Mouse (Mus musculus) heart, embryonic 16.5 days (tissue): ENCODE measurements around the gene Rcbtb1. TPM values are rescaled to one million over a fixed set of nuclear protein-coding genes. Genes with fewer than 3 reads are reported as not detected.
"Not testable (repeated sequence)": the region's sequence is repeated elsewhere in the genome, so short reads cannot be mapped to it uniquely, and the experiment has no call there.

Source experiments
- ATAC-seq: fragments of 200-750 bp; cut with Nextera tagmentation; replicated peaks from 2 replicates; pipeline ENCODE4 v1.8.0; 2017; ENCODE audit warnings: moderate number of reproducible peaks; ENCODE audit not compliant: insufficient read depth, low FRiP score; ENCODE audit errors: extremely low read depth
- H3K27ac ChIP-seq: fragments of 300-500 bp; sonication (generic); 2 replicates; pipeline ENCODE4 v1.5.1; 2014; ENCODE audit warnings: mild to moderate bottlenecking, low read length, control low read depth, moderate library complexity
- H3K27me3 ChIP-seq: fragments of 300-500 bp; sonication (generic); 2 replicates; pipeline ENCODE4 v1.6.1; 2014; ENCODE audit warnings: low read length, mixed read lengths; ENCODE audit not compliant: control insufficient read depth, insufficient read depth
- H3K36me3 ChIP-seq: fragments of 300-500 bp; sonication (generic); 2 replicates; pipeline ENCODE4 v1.6.1; 2014; ENCODE audit not compliant: control insufficient read depth, insufficient read depth
- H3K4me1 ChIP-seq: fragments of 300-500 bp; sonication (generic); 2 replicates; pipeline ENCODE4 v1.6.1; 2014; ENCODE audit warnings: low read length, mixed read lengths; ENCODE audit not compliant: control insufficient read depth, insufficient read depth
- H3K4me2 ChIP-seq: fragments of 300-500 bp; sonication (generic); 2 replicates; pipeline ENCODE4 v1.6.1; 2014; ENCODE audit warnings: low read depth, mild to moderate bottlenecking, control low read depth, low read length
- H3K4me3 ChIP-seq: fragments of 300-500 bp; sonication (generic); 2 replicates; pipeline ENCODE4 v1.5.1; 2014; ENCODE audit warnings: mild to moderate bottlenecking, control low read depth, low read length
- H3K9ac ChIP-seq: fragments of 300-500 bp; sonication (generic); 2 replicates; pipeline ENCODE4 v1.6.1; 2014; ENCODE audit warnings: low read length, control low read depth
- H3K9me3 ChIP-seq: fragments of 300-500 bp; sonication (generic); replicated peaks from 2 replicates; pipeline ENCODE4 v1.6.1; 2016; ENCODE audit warnings: low read length; ENCODE audit not compliant: control insufficient read depth
- WGBS: fragments of 180-500 bp; shearing (Covaris S2); extraction: QIAGEN DNeasy Blood & Tissue Kit; methylation state at CpG from one replicate; pipeline ENCODE4 v1.1.7; 2014; 5-methylcytosine and 5-hydroxymethylcytosine counted together
- polyA plus RNA-seq: library from polyadenylated mRNA; unstranded; fragments of >200 nt; fragmentation: Nextera tagmentation; extraction: Ambion mirVana; gene quantifications from 2 replicates; pipeline ENCODE4 v1.2.1, GENCODE M21; 2015

Rcbtb1 gene
- polyA plus RNA-seq, 1 experiment from 2014 or later, result 16.7 TPM

DNA sequence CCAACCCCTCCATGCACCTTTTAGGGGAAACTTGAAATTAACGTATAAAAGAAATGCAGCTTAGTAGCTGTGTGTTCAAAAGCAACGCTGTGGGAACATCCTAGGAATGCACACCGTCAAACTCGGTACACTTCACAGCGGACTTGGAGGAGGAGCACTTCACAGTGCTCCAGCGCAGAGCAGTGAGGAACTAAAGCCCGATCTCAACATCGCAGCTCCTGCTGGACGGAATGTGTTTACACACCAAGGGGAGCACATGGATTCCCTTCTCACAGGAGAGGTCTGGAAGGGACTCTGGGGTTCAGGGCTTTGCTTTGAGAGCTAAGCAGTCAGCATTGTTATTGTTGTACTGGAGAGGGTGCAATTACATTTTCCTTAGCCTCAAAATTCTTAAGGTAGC lies 32.6 kb downstream of the Rcbtb1 start:
- H3K4me1 ChIP-seq, result 0 out of 2 replicates have a peak, but pooled peaks cover 2% of the 10 kb centered on the region
- WGBS, result 93% methylated on average over 9 of the region's 9 CpGs
- H3K9ac ChIP-seq, result no peak overlapping the region
- ATAC-seq, result no peak
- H3K27me3 ChIP-seq, result peaks cover 21% of the 10 kb centered on the region
- H3K4me2 ChIP-seq, result no peak overlapping the region
- no peak overlapping the region for H3K27ac ChIP-seq
- peaks cover under 1% of the 10 kb centered on the region for H3K9me3 ChIP-seq
- no peak overlapping the region for H3K4me3 ChIP-seq
- peaks cover 24% of the 10 kb centered on the region for H3K36me3 ChIP-seq

DNA sequence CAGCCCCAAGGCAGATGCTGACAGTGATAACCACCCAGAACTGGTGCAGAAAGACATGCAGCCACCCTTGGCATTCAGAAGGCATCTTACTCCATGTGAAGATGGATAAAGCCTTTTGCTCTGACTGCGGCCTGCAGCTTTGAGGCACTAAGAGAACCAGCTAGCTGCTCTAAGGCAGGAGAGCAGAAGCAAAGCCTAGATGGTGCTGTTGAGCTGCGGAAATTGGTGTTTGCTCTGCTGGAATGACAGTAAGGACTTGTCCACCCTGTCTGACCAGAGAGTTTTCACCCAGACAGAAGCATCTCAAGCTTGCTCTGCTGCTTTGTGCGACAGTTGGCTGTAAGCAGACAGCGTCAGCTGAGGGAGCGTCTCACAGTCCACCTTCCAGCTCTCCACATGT lies 49.3 kb downstream of the Rcbtb1 start:
- WGBS, result 48% methylated on average over 5 of the region's 5 CpGs
- not testable (repeated sequence) for H3K9me3 ChIP-seq, ATAC-seq, H3K4me3 ChIP-seq, H3K4me2 ChIP-seq, H3K9ac ChIP-seq, H3K27me3 ChIP-seq, H3K27ac ChIP-seq, H3K36me3 ChIP-seq, H3K4me1 ChIP-seq

DNA sequence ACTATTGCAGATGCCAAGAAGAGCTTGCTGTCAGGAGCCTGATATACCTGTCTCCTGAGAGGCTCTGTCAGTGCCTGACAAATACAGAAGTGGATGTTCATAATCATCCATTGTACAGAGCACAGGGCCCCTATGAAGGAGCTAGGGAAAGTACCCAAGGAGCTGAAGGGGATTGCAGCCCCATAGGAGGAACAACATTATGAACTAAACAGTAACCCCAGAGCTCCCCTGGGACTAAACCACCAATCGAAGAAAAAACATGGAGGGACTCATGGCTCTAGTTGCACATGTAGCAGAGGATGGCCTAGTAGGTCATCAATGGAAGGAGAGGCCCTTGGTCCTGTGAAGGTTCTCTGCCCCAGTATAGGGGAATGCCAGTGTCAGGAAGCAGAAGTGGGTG lies 54.9 kb downstream of the Rcbtb1 start:
- not testable (repeated sequence) for H3K27ac ChIP-seq, H3K4me1 ChIP-seq, H3K4me3 ChIP-seq, H3K9ac ChIP-seq, H3K9me3 ChIP-seq, ATAC-seq, H3K36me3 ChIP-seq, H3K27me3 ChIP-seq, H3K4me2 ChIP-seq
- 82% methylated on average over 1 of the region's 1 CpGs for WGBS

DNA sequence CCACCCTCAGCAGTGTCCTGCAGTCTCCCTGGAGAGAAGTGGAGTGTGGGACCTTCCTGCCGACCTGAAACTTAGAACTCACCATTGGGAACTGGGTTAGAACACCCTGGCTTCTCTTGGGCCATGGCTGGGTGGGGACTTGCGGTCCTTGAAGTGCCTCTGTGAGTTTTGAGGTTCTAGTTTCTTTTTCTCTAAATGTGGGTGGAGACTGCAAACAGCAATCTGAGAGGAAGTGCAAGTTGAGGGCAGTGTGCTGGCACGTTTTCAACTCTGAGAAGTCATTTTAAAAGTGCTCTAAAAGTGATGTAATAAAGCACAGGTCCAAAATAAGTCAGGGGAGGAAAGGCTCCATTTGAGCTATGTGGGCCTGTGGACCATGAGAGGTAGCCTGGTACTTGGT lies 59.0 kb downstream of the Rcbtb1 start, which contains the start of gene Gm6904:
Gene Gm6904 (minus strand): TSS at position 161 of the 400 bp plus-strand sequence.
- H3K9ac ChIP-seq, result no peak within 1 kb of the TSS
- ATAC-seq, result no peak
- no peaks in the 10 kb centered on the region for H3K27me3 ChIP-seq
- no peaks in the 10 kb centered on the region for H3K9me3 ChIP-seq
- H3K4me1 ChIP-seq, result no peaks in the 10 kb centered on the region
- WGBS, result 39% methylated on average over 3 of the region's 3 CpGs
- no peak within 1 kb of the TSS for H3K27ac ChIP-seq
- no peaks in the 10 kb centered on the region for H3K36me3 ChIP-seq
- H3K4me3 ChIP-seq, result no peak within 1 kb of the TSS
- H3K4me2 ChIP-seq, result no peak within 1 kb of the TSS

DNA sequence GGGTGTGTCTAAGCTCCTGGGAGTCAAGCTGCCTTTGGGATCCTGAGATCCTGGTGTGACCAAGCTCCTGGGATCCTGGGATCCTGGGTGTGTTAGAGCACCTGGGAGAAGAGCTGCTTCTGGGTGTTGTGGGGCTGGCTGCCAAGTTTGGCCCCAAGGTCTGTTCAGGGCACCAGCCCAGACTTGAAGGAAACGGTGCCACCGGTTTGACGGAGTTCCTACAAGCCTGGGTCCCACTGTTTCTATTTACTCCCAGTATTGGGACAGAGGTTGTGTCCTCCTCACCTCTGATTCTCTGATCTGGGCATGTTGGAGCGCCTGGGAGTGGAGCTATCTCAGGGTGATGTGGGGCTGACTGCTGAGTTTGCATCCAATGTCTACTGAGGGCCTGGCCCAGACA lies 74.0 kb downstream of the Rcbtb1 start:
- H3K4me1 ChIP-seq, ATAC-seq, H3K36me3 ChIP-seq, H3K4me2 ChIP-seq, H3K27ac ChIP-seq, H3K27me3 ChIP-seq, H3K9me3 ChIP-seq, H3K4me3 ChIP-seq, H3K9ac ChIP-seq: not testable (repeated sequence)
- WGBS, result 81% methylated on average over 4 of the region's 4 CpGs

Other genes with a start within 250 kb of the Rcbtb1 start
- gene 1700129C05Rik, start 58.3 kb upstream of the Rcbtb1 start, polyA plus RNA-seq, result not detected in 2 replicates
- not detected in 2 replicates for gene Gm5142, start 22.5 kb upstream of the Rcbtb1 start, polyA plus RNA-seq
- gene Gm6904, start 59.0 kb downstream of the Rcbtb1 start, polyA plus RNA-seq, result not detected in 2 replicates
- gene Phf11a, start 96.3 kb downstream of the Rcbtb1 start, polyA plus RNA-seq, result 0.25 and 0.43 TPM in 2 replicates
- 0.46 and 1.0 TPM in 2 replicates for gene Phf11b, start 140.1 kb downstream of the Rcbtb1 start, polyA plus RNA-seq
- gene Phf11d, start 164.3 kb downstream of the Rcbtb1 start, polyA plus RNA-seq, result 2.7 and 4.6 TPM in 2 replicates
- 0.41 and 0.53 TPM in 2 replicates for gene Phf11c, start 194.2 kb downstream of the Rcbtb1 start, polyA plus RNA-seq
- gene Setdb2, start 239.7 kb downstream of the Rcbtb1 start, polyA plus RNA-seq, result 5.8 and 6.2 TPM in 2 replicates
- 22.9 and 23.0 TPM in 2 replicates for gene Cab39l, start 239.8 kb downstream of the Rcbtb1 start, polyA plus RNA-seq